Mouse (Mus musculus) bone marrow, adult 2 months (tissue): ENCODE results near the gene Plxna4.

Source experiments
- CTCF ChIP-seq: fragments of 200-500 bp; IDR thresholded peaks from 2 replicates; pipeline ENCODE4 v1.5.1; 2011; ENCODE audit warnings: low read length, control low read depth; ENCODE audit not compliant: control insufficient read depth, insufficient read depth
- POLR2A ChIP-seq: fragments of 200-500 bp; IDR thresholded peaks from 2 replicates; pipeline ENCODE4 v1.6.1; 2011; ENCODE audit warnings: low read depth, mild to moderate bottlenecking, control low read depth, low read length, borderline replicate concordance; ENCODE audit not compliant: control insufficient read depth

- TF ChIP-seq CTCF (no peak), POLR2A (no peak)
These were observed 225.6 kb downstream of the Plxna4 start for GRCm38 (mm10) chr6:32362421-32362820.
